Mouse (Mus musculus) lung, embryonic 16.5 days (tissue): ENCODE results near the gene Fnbp1. TPM values are rescaled to one million over a fixed set of nuclear protein-coding genes. Genes with fewer than 3 reads are reported as not detected.

Source experiments
- ATAC-seq: fragments of 200-750 bp; cut with Nextera tagmentation; 2 replicates; pipeline ENCODE4 v1.8.0; 2017; ENCODE audit warnings: low read depth, mild to moderate bottlenecking, moderate library complexity
- H3K27ac ChIP-seq: fragments of 300-500 bp; sonication (generic); 2 replicates; pipeline ENCODE4 v1.5.1; 2014; ENCODE audit warnings: mild to moderate bottlenecking, control low read depth, low read length
- H3K27me3 ChIP-seq: fragments of 300-500 bp; sonication (generic); 2 replicates; pipeline ENCODE4 v1.6.1; 2014; ENCODE audit warnings: low read depth, low read length, mixed read lengths; ENCODE audit not compliant: control insufficient read depth, insufficient read depth
- H3K36me3 ChIP-seq: fragments of 300-500 bp; sonication (generic); 2 replicates; pipeline ENCODE4 v1.6.1; 2014; ENCODE audit warnings: low read length; ENCODE audit not compliant: control insufficient read depth, insufficient read depth
- H3K4me1 ChIP-seq: fragments of 300-500 bp; sonication (generic); replicated peaks from 2 replicates; pipeline ENCODE4 v1.6.1; 2014; ENCODE audit warnings: low read length, mixed read lengths; ENCODE audit not compliant: control insufficient read depth, insufficient read depth
- H3K4me2 ChIP-seq: fragments of 300-500 bp; sonication (generic); 2 replicates; pipeline ENCODE4 v1.6.1; 2014; ENCODE audit warnings: low read depth, low read length, control low read depth
- H3K4me3 ChIP-seq: fragments of 300-500 bp; sonication (generic); 2 replicates; pipeline ENCODE4 v1.5.1; 2014; ENCODE audit warnings: mild to moderate bottlenecking, low read length, control low read depth
- H3K9ac ChIP-seq: fragments of 300-500 bp; sonication (generic); 2 replicates; pipeline ENCODE4 v1.6.1; 2014; ENCODE audit warnings: low read length, control low read depth
- H3K9me3 ChIP-seq: fragments of 300-500 bp; sonication (generic); 2 replicates; pipeline ENCODE4 v1.6.1; 2016; ENCODE audit warnings: low read length; ENCODE audit not compliant: control insufficient read depth
- WGBS: fragments of 180-500 bp; shearing (Covaris S2); extraction: QIAGEN DNeasy Blood & Tissue Kit; methylation state at CpG from one replicate; pipeline ENCODE4 v1.1.7; 2014; 5-methylcytosine and 5-hydroxymethylcytosine counted together
- polyA plus RNA-seq: library from polyadenylated mRNA; unstranded; fragments of >200 nt; fragmentation: Nextera tagmentation; extraction: Ambion mirVana; gene quantifications from 2 replicates; pipeline ENCODE4 v1.2.1, GENCODE M21; 2015

The Fnbp1 gene
- polyA plus RNA-seq, 1 experiment from 2014 or later = 18.1 TPM

- H3K4me2 ChIP-seq = no peak overlapping the region
Measured at GRCm38 (mm10) chr2:31061868-31062628, 79.8 kb downstream of the Fnbp1 start.

GRCm38 (mm10) chr2:31060787-31061730, 80.7 kb downstream of the Fnbp1 start:
- Histone ChIP-seq H3K27me3 (no peaks in the 10 kb centered on the region), H3K4me2 (no peak overlapping the region), H3K4me1 (no peaks in the 10 kb centered on the region), H3K27ac (no peak overlapping the region), H3K9me3 (0 out of 2 replicates have a peak, but pooled peaks cover 1% of the 10 kb centered on the region), H3K4me3 (no peak overlapping the region), H3K9ac (no peak overlapping the region), H3K36me3 (peaks cover 9% of the 10 kb centered on the region; the same call in 1 of the 2 replicates)
- no peak for ATAC-seq
- WGBS = 84% methylated on average over 28 of the region's 28 CpGs

More at GRCm38 (mm10) chr2:31061868-31062628, 79.8 kb downstream of the Fnbp1 start:
- H3K9me3 ChIP-seq = no peaks in the 10 kb centered on the region
- 87% methylated on average over 10 of the region's 10 CpGs for WGBS
- H3K27me3 ChIP-seq = no peaks in the 10 kb centered on the region
- no peak for ATAC-seq
- no peak overlapping the region for H3K27ac ChIP-seq
- no peak overlapping the region for H3K4me3 ChIP-seq
- H3K36me3 ChIP-seq = 0 out of 2 replicates have a peak, but pooled peaks cover 2% of the 10 kb centered on the region
- H3K9ac ChIP-seq = no peak overlapping the region
- H3K4me1 ChIP-seq = no peaks in the 10 kb centered on the region

GRCm38 (mm10) chr2:31060271-31060670, 81.5 kb downstream of the Fnbp1 start:
- no peak overlapping the region for H3K4me2 ChIP-seq
- 0 out of 2 replicates have a peak, but pooled peaks cover 2% of the 10 kb centered on the region for H3K9me3 ChIP-seq
- H3K4me1 ChIP-seq = no peaks in the 10 kb centered on the region
- no peak overlapping the region for H3K4me3 ChIP-seq
- no peaks in the 10 kb centered on the region for H3K27me3 ChIP-seq
- no peak for ATAC-seq
- no peak overlapping the region for H3K9ac ChIP-seq
- peaks cover 15% of the 10 kb centered on the region; the same call in 1 of the 2 replicates for H3K36me3 ChIP-seq
- 97% methylated on average over 1 of the region's 1 CpGs for WGBS
- H3K27ac ChIP-seq = no peak overlapping the region

GRCm38 (mm10) chr2:31058443-31058842, 83.4 kb downstream of the Fnbp1 start:
- Histone ChIP-seq H3K4me2 (no peak overlapping the region), H3K27ac (no peak overlapping the region), H3K36me3 (peaks cover 24% of the 10 kb centered on the region), H3K27me3 (no peaks in the 10 kb centered on the region), H3K4me3 (no peak overlapping the region), H3K9me3 (0 out of 2 replicates have a peak, but pooled peaks cover 2% of the 10 kb centered on the region), H3K4me1 (no peaks in the 10 kb centered on the region), H3K9ac (no peak overlapping the region)
- 72% methylated on average over 4 of the region's 4 CpGs for WGBS
- ATAC-seq = no peak

GRCm38 (mm10) chr2:31057549-31058177, 84.1 kb downstream of the Fnbp1 start:
- Histone ChIP-seq H3K4me2 (no peak overlapping the region), H3K4me1 (no peaks in the 10 kb centered on the region), H3K27me3 (no peaks in the 10 kb centered on the region), H3K36me3 (peaks cover 26% of the 10 kb centered on the region), H3K9me3 (0 out of 2 replicates have a peak, but pooled peaks cover 2% of the 10 kb centered on the region), H3K9ac (no peak overlapping the region), H3K27ac (no peak overlapping the region), H3K4me3 (no peak overlapping the region)
- 72% methylated on average over 6 of the region's 6 CpGs for WGBS
- no peak for ATAC-seq

GRCm38 (mm10) chr2:31056070-31056469, 85.7 kb downstream of the Fnbp1 start:
- Histone ChIP-seq H3K4me1 (no peaks in the 10 kb centered on the region), H3K27ac (no peak overlapping the region), H3K9me3 (0 out of 2 replicates have a peak, but pooled peaks cover 2% of the 10 kb centered on the region), H3K27me3 (no peaks in the 10 kb centered on the region), H3K9ac (no peak overlapping the region), H3K36me3 (peaks cover 26% of the 10 kb centered on the region), H3K4me3 (no peak overlapping the region), H3K4me2 (no peak overlapping the region)
- no peak for ATAC-seq
- WGBS = 98% methylated on average over 3 of the region's 3 CpGs

GRCm38 (mm10) chr2:31053851-31054340, 87.9 kb downstream of the Fnbp1 start:
- Histone ChIP-seq H3K36me3 (peaks cover 26% of the 10 kb centered on the region), H3K9me3 (0 out of 2 replicates have a peak, but pooled peaks cover 2% of the 10 kb centered on the region), H3K27ac (no peak overlapping the region), H3K4me3 (no peak overlapping the region), H3K9ac (no peak overlapping the region), H3K4me1 (no peaks in the 10 kb centered on the region), H3K27me3 (no peaks in the 10 kb centered on the region), H3K4me2 (no peak overlapping the region)
- ATAC-seq = no peak
- WGBS = 82% methylated on average over 11 of the region's 11 CpGs

- Histone ChIP-seq H3K9me3 (0 out of 2 replicates have a peak, but pooled peaks cover 2% of the 10 kb centered on the region), H3K9ac (no peak overlapping the region), H3K27me3 (no peaks in the 10 kb centered on the region), H3K36me3 (peaks cover 26% of the 10 kb centered on the region), H3K4me3 (no peak overlapping the region), H3K4me1 (no peaks in the 10 kb centered on the region), H3K27ac (no peak overlapping the region), H3K4me2 (no peak overlapping the region)
- no peak for ATAC-seq
- 90% methylated on average over 13 of the region's 13 CpGs for WGBS
Measured at GRCm38 (mm10) chr2:31053426-31053825, 88.4 kb downstream of the Fnbp1 start.
